Mouse (Mus musculus) kidney, embryonic 14.5 days (tissue): ENCODE results near the gene Gm17409. TPM values are rescaled to one million over a fixed set of nuclear protein-coding genes. Genes with fewer than 3 reads are reported as not detected.

Experiments
- ATAC-seq: fragments of 200-750 bp; cut with Nextera tagmentation; 2 replicates; pipeline ENCODE4 v1.8.0; 2017; ENCODE audit warnings: moderate number of reproducible peaks, mild to moderate bottlenecking, moderate TSS enrichment, moderate library complexity; ENCODE audit not compliant: low FRiP score, low TSS enrichment
- H3K27ac ChIP-seq: fragments of 300-500 bp; sonication (generic); 2 replicates; pipeline ENCODE4 v1.5.1; 2014; ENCODE audit warnings: low read depth, mild to moderate bottlenecking, low read length, moderate library complexity, mixed read lengths
- H3K27me3 ChIP-seq: fragments of 300-500 bp; sonication (generic); 2 replicates; pipeline ENCODE4 v1.6.1; 2014; ENCODE audit warnings: mild to moderate bottlenecking, low read length; ENCODE audit not compliant: control insufficient read depth, insufficient read depth
- H3K36me3 ChIP-seq: fragments of 300-500 bp; sonication (generic); 2 replicates; pipeline ENCODE4 v1.6.1; 2014; ENCODE audit warnings: low read length, mixed read lengths; ENCODE audit not compliant: control insufficient read depth, insufficient read depth
- H3K4me1 ChIP-seq: fragments of 300-500 bp; sonication (generic); 2 replicates; pipeline ENCODE4 v1.6.1; 2014; ENCODE audit warnings: low read length, mixed read lengths; ENCODE audit not compliant: control insufficient read depth, insufficient read depth
- H3K4me2 ChIP-seq: fragments of 300-500 bp; sonication (generic); replicated peaks from 2 replicates; pipeline ENCODE4 v1.6.1; 2014; ENCODE audit warnings: low read depth, mild to moderate bottlenecking, low read length
- H3K4me3 ChIP-seq: fragments of 300-500 bp; sonication (generic); 2 replicates; pipeline ENCODE4 v1.5.1; 2014; ENCODE audit warnings: mild to moderate bottlenecking, low read length
- H3K9ac ChIP-seq: fragments of 300-500 bp; sonication (generic); 2 replicates; pipeline ENCODE4 v1.6.1; 2014; ENCODE audit warnings: low read depth, mild to moderate bottlenecking, low read length, moderate library complexity
- H3K9me3 ChIP-seq: fragments of 300-500 bp; sonication (generic); 2 replicates; pipeline ENCODE4 v1.6.1; 2016; ENCODE audit warnings: low read length; ENCODE audit not compliant: control insufficient read depth
- WGBS: fragments of 180-500 bp; shearing (Covaris S2); extraction: QIAGEN DNeasy Blood & Tissue Kit; methylation state at CpG from one replicate; pipeline ENCODE4 v1.1.7; 2014; 5-methylcytosine and 5-hydroxymethylcytosine counted together
- polyA plus RNA-seq: library from polyadenylated mRNA; unstranded; fragments of >200 nt; fragmentation: Nextera tagmentation; extraction: Ambion mirVana; gene quantifications from 2 replicates; pipeline ENCODE4 v1.2.1, GENCODE M21; 2014

The Gm17409 gene
- polyA plus RNA-seq, 1 experiment from 2014 or later, result not detected

DNA sequence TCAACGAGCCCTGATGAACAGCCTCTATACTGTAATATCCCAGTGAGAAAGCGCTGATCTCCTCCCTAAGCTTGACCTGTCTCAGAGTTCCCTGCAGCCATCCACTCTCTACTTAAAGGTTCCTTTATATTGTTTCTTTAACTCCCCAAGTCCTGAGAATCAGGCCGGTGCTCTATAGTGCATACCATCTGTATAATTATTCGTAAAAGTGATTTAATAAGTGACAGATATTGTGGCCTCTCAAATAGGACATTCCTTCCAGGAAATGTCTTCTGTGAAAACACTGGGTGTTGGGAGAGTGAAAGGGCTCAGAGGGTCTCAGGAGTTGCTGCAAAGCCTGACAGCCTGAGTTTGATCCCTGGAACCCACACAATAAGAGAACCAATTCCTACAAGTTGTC, 8.2 kb downstream of the Gm17409 start:
- Histone ChIP-seq H3K9me3 (no peaks in the 10 kb centered on the region), H3K4me1 (no peaks in the 10 kb centered on the region), H3K4me3 (no peak overlapping the region), H3K4me2 (no peak overlapping the region), H3K9ac (no peak overlapping the region), H3K27me3 (no peaks in the 10 kb centered on the region), H3K36me3 (peaks cover 12% of the 10 kb centered on the region; the same call in 1 of the 2 replicates), H3K27ac (no peak overlapping the region)
- no peak for ATAC-seq
- 87% methylated on average over 4 of the region's 4 CpGs for WGBS

DNA sequence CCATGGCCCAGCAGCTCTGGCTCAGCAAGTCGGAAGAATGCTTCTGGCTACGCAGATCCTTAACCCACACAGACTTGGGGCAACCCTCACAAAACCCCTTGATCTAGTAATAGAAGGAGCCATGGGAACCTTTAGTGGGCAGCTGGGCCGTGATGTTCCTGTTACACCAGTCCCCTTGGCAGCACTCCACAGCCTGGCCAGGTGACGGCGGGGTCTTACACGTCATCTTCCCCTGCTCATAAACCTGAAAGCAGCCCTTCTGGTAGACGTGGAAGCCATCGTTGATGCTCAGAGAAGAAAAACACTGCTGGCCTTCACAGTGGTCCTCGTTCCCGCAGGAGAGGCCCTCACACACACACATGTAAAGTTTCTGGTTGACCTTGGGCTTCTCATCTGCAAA, 9.6 kb downstream of the Gm17409 start:
- WGBS, result 88% methylated on average over 10 of the region's 10 CpGs
- Histone ChIP-seq H3K4me1 (no peaks in the 10 kb centered on the region), H3K27me3 (no peaks in the 10 kb centered on the region), H3K9ac (no peak overlapping the region), H3K4me3 (no peak overlapping the region), H3K4me2 (no peak overlapping the region), H3K9me3 (no peaks in the 10 kb centered on the region), H3K36me3 (peaks cover 8% of the 10 kb centered on the region; the same call in 1 of the 2 replicates), H3K27ac (no peak overlapping the region)
- ATAC-seq, result no peak

DNA sequence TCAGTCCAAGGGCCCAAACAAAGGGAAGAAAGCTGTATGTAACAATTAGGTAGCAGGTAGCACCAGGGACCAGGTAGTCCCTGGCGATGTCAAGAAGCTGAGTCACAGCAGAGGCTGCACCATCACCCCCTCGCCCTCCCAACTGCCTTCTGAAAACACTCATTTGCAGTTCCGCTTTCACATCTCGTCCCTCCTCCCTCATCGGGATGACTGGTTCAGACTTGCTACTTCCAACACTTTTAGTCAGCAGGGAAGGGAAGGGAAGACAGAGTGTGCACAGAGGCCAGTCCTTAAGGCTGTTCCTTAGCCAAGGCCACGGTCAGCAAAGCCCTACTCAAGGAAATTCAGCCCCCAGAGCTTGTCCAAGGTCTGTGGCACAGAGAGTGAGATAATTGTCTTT, 10.8 kb downstream of the Gm17409 start:
- peaks cover 4% of the 10 kb centered on the region; the same call in 1 of the 2 replicates for H3K4me1 ChIP-seq
- H3K9ac ChIP-seq, result no peak overlapping the region
- no peaks in the 10 kb centered on the region for H3K9me3 ChIP-seq
- ATAC-seq, result no peak
- no peak overlapping the region for H3K4me3 ChIP-seq
- no peaks in the 10 kb centered on the region for H3K27me3 ChIP-seq
- no peak overlapping the region for H3K27ac ChIP-seq
- no peak overlapping the region for H3K4me2 ChIP-seq
- H3K36me3 ChIP-seq, result peaks cover 8% of the 10 kb centered on the region; the same call in 1 of the 2 replicates
- 66% methylated on average over 6 of the region's 6 CpGs for WGBS

DNA sequence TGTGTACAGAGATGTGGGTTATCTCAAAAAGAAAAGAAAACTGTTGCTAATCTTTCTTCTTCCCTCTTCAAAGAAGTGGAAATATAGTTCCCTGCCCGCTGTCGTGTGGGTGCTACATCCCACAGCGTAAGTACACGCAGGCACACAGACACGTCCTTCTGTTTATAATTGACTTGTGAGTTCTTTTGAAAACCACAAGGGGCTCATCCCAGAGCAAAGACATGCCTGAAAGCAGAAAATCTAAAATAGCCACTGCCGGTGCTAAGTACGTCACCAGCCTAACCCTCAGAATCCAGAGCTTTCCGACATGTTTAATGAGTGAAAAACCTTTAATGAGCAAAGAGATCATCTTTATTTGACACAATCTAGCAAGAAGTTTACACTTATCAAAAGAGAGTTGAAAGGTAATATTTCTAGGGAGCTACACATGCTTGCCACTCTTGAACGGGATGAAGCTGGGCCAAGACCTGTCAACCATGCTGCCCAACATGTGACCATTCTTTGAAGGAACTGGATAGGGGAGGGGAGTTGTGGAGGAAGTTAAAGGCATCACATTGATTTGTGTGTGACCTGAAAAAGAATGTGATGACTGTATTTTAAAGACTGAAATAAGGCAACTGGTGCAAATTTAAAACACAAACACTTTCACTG, 11.7 kb downstream of the Gm17409 start:
- Histone ChIP-seq H3K4me3 (no peak overlapping the region), H3K36me3 (peaks cover 3% of the 10 kb centered on the region; the same call in 1 of the 2 replicates), H3K4me1 (peaks cover 7% of the 10 kb centered on the region; the same call in 1 of the 2 replicates), H3K27me3 (no peaks in the 10 kb centered on the region), H3K9me3 (no peaks in the 10 kb centered on the region), H3K9ac (no peak overlapping the region), H3K27ac (no peak overlapping the region), H3K4me2 (no peak overlapping the region)
- WGBS, result 68% methylated on average over 9 of the region's 9 CpGs
- ATAC-seq, result no peak

DNA sequence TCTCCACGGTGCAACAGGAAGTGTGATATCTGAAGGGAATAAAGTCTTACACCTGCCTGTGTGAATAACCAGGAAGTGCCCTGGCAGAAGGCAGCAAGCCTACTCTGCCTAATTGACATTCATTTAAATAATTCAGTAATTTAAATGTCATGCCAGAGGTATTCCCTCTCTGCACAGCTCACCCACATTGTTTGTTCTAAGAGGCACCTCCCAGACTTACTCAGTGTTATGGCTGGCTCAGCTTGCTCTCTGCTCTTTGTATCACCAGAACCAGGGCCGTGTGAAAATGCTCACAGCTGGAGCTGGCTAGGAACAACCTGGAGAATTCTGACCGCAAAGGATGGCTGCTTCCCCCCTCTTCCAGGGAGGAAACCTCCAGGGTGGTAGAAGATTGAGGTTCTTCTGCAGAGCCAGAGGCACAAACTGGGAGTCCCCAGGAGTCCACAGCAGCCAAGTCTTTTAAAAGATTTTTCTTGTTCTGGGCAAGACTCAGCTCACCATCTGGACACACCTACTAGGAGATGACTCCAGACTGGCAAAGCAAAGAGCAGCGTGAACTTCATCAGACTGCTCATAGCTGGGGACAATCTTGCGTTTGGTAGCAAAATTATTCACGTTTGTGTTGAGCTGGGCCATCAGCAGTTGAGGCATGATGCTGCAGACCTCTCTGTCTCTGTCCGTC, 14.5 kb downstream of the Gm17409 start:
- no peak for ATAC-seq
- H3K4me1 ChIP-seq, result peaks cover 7% of the 10 kb centered on the region; the same call in 1 of the 2 replicates
- H3K27me3 ChIP-seq, result no peaks in the 10 kb centered on the region
- no peaks in the 10 kb centered on the region for H3K9me3 ChIP-seq
- H3K27ac ChIP-seq, result no peak overlapping the region
- no peak overlapping the region for H3K4me2 ChIP-seq
- no peak overlapping the region for H3K9ac ChIP-seq
- H3K4me3 ChIP-seq, result no peak overlapping the region
- H3K36me3 ChIP-seq, result peaks cover 2% of the 10 kb centered on the region; the same call in 1 of the 2 replicates
- 71% methylated on average over 7 of the region's 7 CpGs for WGBS

DNA sequence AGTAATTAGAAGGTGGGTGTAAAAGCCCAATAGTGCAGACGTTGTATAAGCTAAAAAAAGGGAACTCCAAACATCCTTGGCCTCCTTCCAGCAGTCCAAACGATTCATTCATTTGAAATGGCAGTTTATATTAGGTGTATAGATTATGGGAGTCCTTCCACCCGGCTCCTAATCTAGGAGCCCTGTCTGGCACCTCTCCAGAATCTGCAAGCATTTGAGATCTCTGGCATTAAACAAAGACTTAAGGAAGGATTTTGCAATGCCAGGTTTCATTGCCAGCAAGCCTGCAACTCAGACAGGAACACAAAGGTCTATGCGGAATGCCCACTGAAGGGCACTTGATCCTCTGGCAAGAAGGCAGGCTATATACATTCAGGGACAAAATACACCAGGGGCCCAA, 15.2 kb downstream of the Gm17409 start:
- no peak overlapping the region for H3K4me2 ChIP-seq
- no peak overlapping the region for H3K9ac ChIP-seq
- no peaks in the 10 kb centered on the region for H3K9me3 ChIP-seq
- ATAC-seq, result no peak
- H3K4me1 ChIP-seq, result peaks cover 7% of the 10 kb centered on the region; the same call in 1 of the 2 replicates
- no peak overlapping the region for H3K27ac ChIP-seq
- peaks cover 2% of the 10 kb centered on the region; the same call in 1 of the 2 replicates for H3K36me3 ChIP-seq
- WGBS, result 52% methylated on average over 4 of the region's 4 CpGs
- no peak overlapping the region for H3K4me3 ChIP-seq
- H3K27me3 ChIP-seq, result no peaks in the 10 kb centered on the region

DNA sequence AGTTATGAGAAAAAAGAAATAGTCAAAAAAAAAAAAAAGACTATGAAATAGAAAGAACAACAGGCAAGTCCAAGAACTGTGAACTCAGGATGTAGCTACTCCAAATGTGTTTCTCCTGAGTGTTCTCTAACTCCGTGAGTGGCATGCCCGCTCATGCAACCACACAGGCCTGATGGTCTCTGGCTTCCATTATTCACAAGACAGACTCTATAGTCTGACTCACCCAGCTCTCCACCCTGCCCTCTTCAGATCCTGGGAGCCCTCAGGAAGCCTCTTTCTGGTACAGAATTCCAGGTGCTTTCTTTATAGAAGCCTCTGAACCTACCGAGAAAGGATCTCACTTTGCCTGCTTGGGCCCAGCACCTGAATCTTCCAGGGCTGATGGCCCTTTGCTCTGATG, 15.8 kb downstream of the Gm17409 start:
- WGBS, result 81% methylated on average over 3 of the region's 3 CpGs
- H3K9ac ChIP-seq, result no peak overlapping the region

DNA sequence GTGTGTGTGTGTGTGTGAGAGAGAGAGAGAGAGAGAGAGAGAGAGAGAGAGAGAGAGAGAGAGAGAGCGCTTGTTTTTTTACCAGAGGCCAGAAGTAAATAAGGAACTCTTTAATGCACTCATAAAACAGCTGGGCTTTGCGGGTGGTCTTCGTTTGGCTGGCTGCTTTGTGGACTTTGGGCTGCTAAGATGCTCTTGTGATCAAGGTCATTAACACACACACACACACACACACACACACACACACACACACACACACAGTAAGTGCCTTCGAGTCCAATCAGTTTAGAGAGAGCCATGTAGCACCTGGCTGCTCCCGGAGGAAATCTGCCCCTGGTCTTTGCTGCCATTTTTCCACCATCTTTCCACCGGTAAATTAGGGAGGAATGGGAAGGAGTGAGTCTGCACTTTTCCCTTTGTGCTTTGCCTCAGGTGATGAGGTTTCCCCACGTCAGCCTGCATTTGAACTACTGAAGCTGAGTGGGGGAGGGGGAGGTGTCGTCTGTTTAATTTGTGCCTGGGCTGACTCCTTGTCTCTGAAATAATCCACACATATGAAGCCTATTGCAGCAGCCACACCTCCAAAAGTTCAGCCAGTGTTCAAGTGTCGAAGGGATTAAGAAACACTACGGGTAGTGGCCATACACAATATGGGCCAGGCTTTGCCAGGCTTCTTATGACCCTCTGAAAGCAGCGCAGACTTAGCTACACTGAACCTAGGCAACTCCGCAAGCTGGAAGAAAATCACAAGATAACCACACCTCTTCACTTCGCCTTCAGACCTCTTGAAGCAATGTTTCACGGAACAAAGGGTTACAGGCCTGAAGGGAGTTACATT, 16.7 kb downstream of the Gm17409 start:
- Histone ChIP-seq H3K9me3 (no peaks in the 10 kb centered on the region), H3K27me3 (no peaks in the 10 kb centered on the region), H3K9ac (no peak overlapping the region), H3K4me2 (no peak overlapping the region), H3K27ac (no peak overlapping the region), H3K36me3 (peaks cover 2% of the 10 kb centered on the region; the same call in 1 of the 2 replicates), H3K4me1 (peaks cover 7% of the 10 kb centered on the region; the same call in 1 of the 2 replicates), H3K4me3 (no peak overlapping the region)
- 52% methylated on average over 14 of the region's 14 CpGs for WGBS
- ATAC-seq, result peak; percentile 65

More for the DNA sequence above, 15.8 kb downstream of the Gm17409 start:
- Histone ChIP-seq H3K27ac (no peak overlapping the region), H3K4me3 (no peak overlapping the region), H3K36me3 (peaks cover 2% of the 10 kb centered on the region; the same call in 1 of the 2 replicates), H3K9me3 (no peaks in the 10 kb centered on the region), H3K27me3 (no peaks in the 10 kb centered on the region), H3K4me2 (no peak overlapping the region), H3K4me1 (peaks cover 7% of the 10 kb centered on the region; the same call in 1 of the 2 replicates)
- ATAC-seq, result no peak
